Mouse (Mus musculus): ENCODE results near the gene Slc35f3. TPM values are rescaled to one million over a fixed set of nuclear protein-coding genes. Genes with fewer than 3 reads are reported as not detected.
"Not testable (repeated sequence)": the region's sequence is repeated elsewhere in the genome, so short reads cannot be mapped to it uniquely, and the experiment has no call there.

Slc35f3 gene
- total RNA-seq, 4 experiments from 2014 or later = 33.6 to 40.5 (median 36.6) TPM

GRCm38 (mm10) chr8:126404550-126404949 lies 106.2 kb downstream of the Slc35f3 start:
- DNase-seq (ENCODE audit: low spot score in 2 of 2) = not testable (repeated sequence)

GRCm38 (mm10) chr8:126405030-126405429 lies 106.7 kb downstream of the Slc35f3 start:
- no peak for DNase-seq (ENCODE audit: low spot score in 2 of 2)

- no peak for DNase-seq (ENCODE audit: low spot score in 2 of 2)
Observed at GRCm38 (mm10) chr8:126420834-126421233, 122.5 kb downstream of the Slc35f3 start.

GRCm38 (mm10) chr8:126422174-126422919 lies 124.0 kb downstream of the Slc35f3 start, which contains the start of gene Coa6:
Coa6 (plus strand) TSS chr8:126422515.
- DNase-seq (ENCODE audit: low spot score in 2 of 2) = peak; percentile 96

- DNase-seq (ENCODE audit: low spot score in 2 of 2) = no peak
Observed at GRCm38 (mm10) chr8:126422920-126423300, 124.6 kb downstream of the Slc35f3 start.

- DNase-seq (ENCODE audit: low spot score in 2 of 2) = no peak
Observed at GRCm38 (mm10) chr8:126424163-126424562, 125.8 kb downstream of the Slc35f3 start.

- no peak for DNase-seq (ENCODE audit: low spot score in 2 of 2)
Observed at GRCm38 (mm10) chr8:126424946-126425345, 126.6 kb downstream of the Slc35f3 start.

GRCm38 (mm10) chr8:126429635-126430034 lies 131.3 kb downstream of the Slc35f3 start:
- DNase-seq (ENCODE audit: low spot score in 2 of 2) = no peak

GRCm38 (mm10) chr8:126433827-126434226 lies 135.5 kb downstream of the Slc35f3 start:
- DNase-seq (ENCODE audit: low spot score in 2 of 2) = peak; percentile 25 to 72

GRCm38 (mm10) chr8:126438937-126439336 lies 140.6 kb downstream of the Slc35f3 start:
- DNase-seq (ENCODE audit: low spot score in 2 of 2) = no peak

Other genes starting within 250 kb of the Slc35f3 start
- 10 to 100 TPM; 21.5 to 28.3 (median 24.5) TPM for gene Coa6, start 124.0 kb downstream of the Slc35f3 start, total RNA-seq (2022)
- gene Tarbp1, start 176.5 kb downstream of the Slc35f3 start, total RNA-seq (2022) = 1 to 10 TPM; 4.0 to 4.8 (median 4.3) TPM

Measured in left cerebral cortex, adult 8-10 months (tissue).